Mouse (Mus musculus): ENCODE results near the gene Akr1a1. TPM values are rescaled to one million over a fixed set of nuclear protein-coding genes. Genes with fewer than 3 reads are reported as not detected.

Gene Akr1a1
- polyA plus RNA-seq, 1 experiment: 1,056 TPM

Other genes starting within 250 kb of the Akr1a1 start
- gene Mast2, start 187.5 kb downstream of the Akr1a1 start, polyA plus RNA-seq (2012; rRNA removed): 42.0 and 43.6 TPM in 2 replicates
- 3.5 and 4.6 TPM in 2 replicates for gene Ipp, start 144.1 kb downstream of the Akr1a1 start, polyA plus RNA-seq (2012; rRNA removed)
- gene Tmem69, start 95.7 kb downstream of the Akr1a1 start, polyA plus RNA-seq (2012; rRNA removed): 4.6 and 6.6 TPM in 2 replicates
- gene Gpbp1l1, start 94.0 kb downstream of the Akr1a1 start, polyA plus RNA-seq (2012; rRNA removed): 48.8 and 49.0 TPM in 2 replicates
- 15.3 and 20.0 TPM in 2 replicates for gene Ccdc17, start 55.0 kb downstream of the Akr1a1 start, polyA plus RNA-seq (2012; rRNA removed)
- 3.8 and 4.4 TPM in 2 replicates for gene Nasp, start 23.7 kb downstream of the Akr1a1 start, polyA plus RNA-seq (2012; rRNA removed)
- gene Prdx1, start 33.9 kb upstream of the Akr1a1 start, polyA plus RNA-seq (2012; rRNA removed): 253 and 263 TPM in 2 replicates
- 21.9 and 22.1 TPM in 2 replicates for gene Mmachc, start 56.7 kb upstream of the Akr1a1 start, polyA plus RNA-seq (2012; rRNA removed)
- 21.3 and 25.8 TPM in 2 replicates for gene Ccdc163, start 56.8 kb upstream of the Akr1a1 start, polyA plus RNA-seq (2012; rRNA removed)
- gene Tesk2, start 69.3 kb upstream of the Akr1a1 start, polyA plus RNA-seq (2012; rRNA removed): 12.7 and 12.8 TPM in 2 replicates
- 61.8 and 66.3 TPM in 2 replicates for gene Toe1, start 156.0 kb upstream of the Akr1a1 start, polyA plus RNA-seq (2012; rRNA removed)
- gene Mutyh, start 156.0 kb upstream of the Akr1a1 start, polyA plus RNA-seq (2012; rRNA removed): 9.9 and 16.2 TPM in 2 replicates
- 65.7 and 74.3 TPM in 2 replicates for gene Hpdl, start 170.0 kb upstream of the Akr1a1 start, polyA plus RNA-seq (2012; rRNA removed)
- 2.3 and 3.8 TPM in 2 replicates for gene Zswim5, start 225.7 kb upstream of the Akr1a1 start, polyA plus RNA-seq (2012; rRNA removed)

Data from gonadal fat pad, adult 2 months (tissue).